Mouse (Mus musculus) large intestine, adult 2 months (tissue): ENCODE results near the gene Rpl23. TPM values are rescaled to one million over a fixed set of nuclear protein-coding genes. Genes with fewer than 3 reads are reported as not detected.

ENCODE experiments used
- DNase-seq: peaks from one replicate; pipeline ENCODE4 v3.0.0-alpha.2; 2012; ENCODE audit warnings: low read depth, low spot score
- WGBS: fragments of 180-500 bp; shearing (Covaris S2); methylation state at CpG from one replicate; pipeline ENCODE4 v1.1.7; 2018; 5-methylcytosine and 5-hydroxymethylcytosine counted together
- polyA plus RNA-seq: library from polyadenylated mRNA; depleted of rRNA; stranded (reverse); fragments of >200 nt; gene quantifications from 2 replicates; pipeline ENCODE4 v1.2.3, GENCODE M21; 2012

The Rpl23 gene
- polyA plus RNA-seq, 1 experiment: 115 TPM

GRCm38 (mm10) chr11:97776497-97777128, 5.6 kb downstream of the Rpl23 start:
- no peak for DNase-seq
- 66% methylated on average over 5 of the region's 5 CpGs for WGBS

- 48% methylated on average over 17 of the region's 17 CpGs for WGBS
- no peak for DNase-seq
Observed at GRCm38 (mm10) chr11:97775808-97776496, 6.3 kb downstream of the Rpl23 start, which contains the start of gene 1700001P01Rik. TSS of gene 1700001P01Rik (minus strand) at chr11:97775918.

GRCm38 (mm10) chr11:97775186-97775585, 7.1 kb downstream of the Rpl23 start:
- no peak for DNase-seq
- 73% methylated on average over 13 of the region's 13 CpGs for WGBS

GRCm38 (mm10) chr11:97771410-97771809, 10.8 kb downstream of the Rpl23 start:
- 79% methylated on average over 14 of the region's 14 CpGs for WGBS
- no peak for DNase-seq

- WGBS: 15% methylated on average over 2 of the region's 2 CpGs
- peak; percentile 53 for DNase-seq
Observed at GRCm38 (mm10) chr11:97769704-97770103, 12.5 kb downstream of the Rpl23 start.

GRCm38 (mm10) chr11:97766154-97766881, 15.9 kb downstream of the Rpl23 start, which contains the start of gene Cwc25:
TSS of gene Cwc25 (minus strand) at chr11:97766556.
- WGBS: 1% methylated on average over 38 of the region's 38 CpGs
- DNase-seq: peak; percentile 82

- no peak for DNase-seq
Observed at GRCm38 (mm10) chr11:97761638-97762037, 20.6 kb downstream of the Rpl23 start.

GRCm38 (mm10) chr11:97758942-97759341, 23.3 kb downstream of the Rpl23 start:
- WGBS: 83% methylated on average over 6 of the region's 6 CpGs
- DNase-seq: no peak

GRCm38 (mm10) chr11:97758125-97758524, 24.1 kb downstream of the Rpl23 start:
- no peak for DNase-seq
- 93% methylated on average over 1 of the region's 1 CpGs for WGBS

GRCm38 (mm10) chr11:97753277-97753676, 29.0 kb downstream of the Rpl23 start:
- 95% methylated on average over 8 of the region's 8 CpGs for WGBS
- DNase-seq: no peak

- DNase-seq: no peak
- whole genome bisulfite sequencing: 83% methylated on average over 5 of the region's 5 CpGs
Observed at GRCm38 (mm10) chr11:97748496-97748895, 33.7 kb downstream of the Rpl23 start.

- WGBS: 90% methylated on average over 8 of the region's 8 CpGs
Observed at GRCm38 (mm10) chr11:97747773-97748172, 34.5 kb downstream of the Rpl23 start.

GRCm38 (mm10) chr11:97745331-97745721, 36.9 kb downstream of the Rpl23 start:
- WGBS: 2% methylated on average over 13 of the region's 13 CpGs
- no peak for DNase-seq

More at GRCm38 (mm10) chr11:97747773-97748172, 34.5 kb downstream of the Rpl23 start:
- no peak for DNase-seq

- 2% methylated on average over 45 of the region's 57 CpGs for WGBS
- DNase-seq: peak; percentile 98
Observed at GRCm38 (mm10) chr11:97744718-97745330, 37.4 kb downstream of the Rpl23 start.

- DNase-seq: no peak
- WGBS: 2% methylated on average over 63 of the region's 63 CpGs
Observed at GRCm38 (mm10) chr11:97744063-97744717, 38.0 kb downstream of the Rpl23 start, which contains the start of gene Pip4k2b. TSS of gene Pip4k2b (minus strand) at chr11:97744704.

GRCm38 (mm10) chr11:97743423-97743822, 38.8 kb downstream of the Rpl23 start:
- no peak for DNase-seq
- 12% methylated on average over 9 of the region's 9 CpGs for WGBS

GRCm38 (mm10) chr11:97742591-97742990, 39.6 kb downstream of the Rpl23 start:
- no peak for DNase-seq
- WGBS: 82% methylated on average over 9 of the region's 9 CpGs

GRCm38 (mm10) chr11:97742157-97742556, 40.1 kb downstream of the Rpl23 start:
- no peak for DNase-seq
- 85% methylated on average over 5 of the region's 5 CpGs for WGBS

GRCm38 (mm10) chr11:97740190-97740589, 42.0 kb downstream of the Rpl23 start:
- 55% methylated on average over 7 of the region's 7 CpGs for WGBS

More at GRCm38 (mm10) chr11:97740190-97740589, 42.0 kb downstream of the Rpl23 start:
- no peak for DNase-seq
